Mouse (Mus musculus) E14TG2a.4 (cell line): ENCODE measurements around the gene Pitpnm1.
A peak's percentile ranks its signal among the peaks of the same experiment; 100 is the strongest.
"Not testable (repeated sequence)": the region's sequence is repeated elsewhere in the genome, so short reads cannot be mapped to it uniquely, and the experiment has no call there.

ENCODE experiments used
- H3K27me3 ChIP-seq: 2 replicates; pipeline ENCODE4 v1.6.1; 2014; ENCODE audit warnings: low read length, control low read depth; ENCODE audit not compliant: insufficient read depth
- H3K36me3 ChIP-seq: 2 replicates; pipeline ENCODE4 v1.6.1; 2014; ENCODE audit warnings: low read length, control low read depth; ENCODE audit not compliant: insufficient read depth
- H3K4me1 ChIP-seq: replicated peaks from 2 replicates; pipeline ENCODE4 v1.6.1; 2014; ENCODE audit warnings: low read depth, low read length, control low read depth
- H3K4me3 ChIP-seq: replicated peaks from 2 replicates; pipeline ENCODE4 v1.5.1; 2014; ENCODE audit warnings: mild to moderate bottlenecking, low read length
- H3K9me3 ChIP-seq: 2 replicates; pipeline ENCODE4 v1.6.1; 2014; ENCODE audit warnings: low read length, control low read depth
- CTCF ChIP-seq: conservative IDR thresholded peaks from 2 replicates; pipeline ENCODE4 v1.5.1; 2014; ENCODE audit warnings: low read length
- NANOG ChIP-seq: IDR thresholded peaks from 2 replicates; pipeline ENCODE4 v1.6.1; 2014; ENCODE audit warnings: borderline replicate concordance, low read length, mixed read lengths
- POU5F1 ChIP-seq: IDR thresholded peaks from 2 replicates; pipeline ENCODE4 v1.6.1; 2014; ENCODE audit warnings: low read length, borderline replicate concordance

Pitpnm1 gene

GRCm38 (mm10) chr19:4066280-4066679 lies 33.5 kb upstream of the Pitpnm1 start:
- no peaks in the 10 kb centered on the region for H3K27me3 ChIP-seq
- no peak overlapping the region for H3K4me3 ChIP-seq
- H3K4me1 ChIP-seq, result peaks cover 21% of the 10 kb centered on the region
- TF ChIP-seq POU5F1, result no peak
- no peaks in the 10 kb centered on the region for H3K9me3 ChIP-seq
- no peaks in the 10 kb centered on the region for H3K36me3 ChIP-seq

- Histone ChIP-seq H3K36me3 (no peaks in the 10 kb centered on the region), H3K4me3 (no peak overlapping the region), H3K4me1 (peaks cover 21% of the 10 kb centered on the region), H3K27me3 (no peaks in the 10 kb centered on the region), H3K9me3 (no peaks in the 10 kb centered on the region)
- TF ChIP-seq POU5F1 (no peak), NANOG (no peak), CTCF (no peak)
Observed at GRCm38 (mm10) chr19:4066877-4067276, 32.9 kb upstream of the Pitpnm1 start.

- peaks cover 21% of the 10 kb centered on the region for H3K4me1 ChIP-seq
- not testable (repeated sequence) for H3K4me3 ChIP-seq, H3K27me3 ChIP-seq, H3K36me3 ChIP-seq, H3K9me3 ChIP-seq
Observed at GRCm38 (mm10) chr19:4068242-4068641, 31.6 kb upstream of the Pitpnm1 start.

DNA sequence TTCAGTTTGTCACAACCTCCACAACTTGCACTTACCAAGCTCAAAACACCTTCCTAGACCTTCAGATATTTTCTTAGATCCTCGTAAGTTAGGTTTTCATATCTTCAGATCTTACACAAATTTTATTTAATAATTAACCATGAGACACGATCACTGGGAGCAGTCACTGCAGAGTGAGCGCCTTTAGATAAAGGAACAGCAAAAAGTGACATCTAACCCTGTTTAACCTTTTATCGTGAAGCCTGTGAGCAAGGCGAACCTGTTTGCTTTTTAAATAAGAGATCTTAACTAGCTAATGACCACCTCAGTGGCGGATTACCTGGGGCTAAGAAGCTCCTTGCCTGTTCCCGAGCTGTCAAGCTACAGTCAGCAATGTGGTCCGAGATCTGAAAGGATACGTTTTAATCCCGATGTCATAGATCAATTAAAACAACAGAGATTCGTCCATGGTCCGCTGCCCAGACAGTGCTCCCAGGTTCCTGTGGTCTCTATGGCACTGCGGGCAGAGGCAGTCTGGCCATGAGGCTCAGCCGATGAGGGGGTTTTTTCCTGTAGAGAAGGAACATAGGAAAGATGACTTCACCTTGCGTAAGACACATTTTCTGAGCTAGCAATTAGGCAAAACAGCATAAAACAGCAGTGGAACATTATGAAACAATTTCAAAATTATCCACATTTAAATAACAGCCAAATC lies 30.9 kb upstream of the Pitpnm1 start:
- TF ChIP-seq NANOG (no peak), POU5F1 (no peak), CTCF (no peak)
- Histone ChIP-seq H3K27me3 (no peaks in the 10 kb centered on the region), H3K4me1 (peaks cover 21% of the 10 kb centered on the region), H3K9me3 (peaks cover 5% of the 10 kb centered on the region), H3K36me3 (no peaks in the 10 kb centered on the region), H3K4me3 (no peak overlapping the region)

DNA sequence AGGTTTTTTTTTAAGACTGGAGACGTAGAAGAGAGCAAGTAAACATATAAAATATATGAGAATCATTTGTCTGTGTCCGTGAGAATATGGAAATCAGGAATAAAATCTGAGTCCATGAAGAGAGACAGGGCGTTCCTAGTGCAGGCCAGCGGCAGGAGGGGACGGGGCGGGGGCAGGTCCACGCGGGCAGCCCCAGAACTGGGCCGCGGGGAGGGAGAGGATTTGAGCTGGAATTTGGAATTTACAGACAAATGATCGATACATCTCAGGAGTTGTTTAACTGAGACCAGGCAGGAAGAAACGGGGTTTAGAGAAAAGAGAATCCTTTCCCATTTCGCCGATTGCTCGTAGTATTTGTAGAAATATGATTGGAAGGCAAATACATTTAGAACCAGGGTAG lies 29.5 kb upstream of the Pitpnm1 start:
- Histone ChIP-seq H3K4me3 (0 out of 2 replicates have a peak overlapping the region, but pooled peaks have one; percentile 17), H3K9me3 (peaks cover 6% of the 10 kb centered on the region), H3K27me3 (no peaks in the 10 kb centered on the region), H3K4me1 (peaks cover 21% of the 10 kb centered on the region), H3K36me3 (no peaks in the 10 kb centered on the region)
- TF ChIP-seq NANOG (no peak), POU5F1 (no peak), CTCF (no peak)

DNA sequence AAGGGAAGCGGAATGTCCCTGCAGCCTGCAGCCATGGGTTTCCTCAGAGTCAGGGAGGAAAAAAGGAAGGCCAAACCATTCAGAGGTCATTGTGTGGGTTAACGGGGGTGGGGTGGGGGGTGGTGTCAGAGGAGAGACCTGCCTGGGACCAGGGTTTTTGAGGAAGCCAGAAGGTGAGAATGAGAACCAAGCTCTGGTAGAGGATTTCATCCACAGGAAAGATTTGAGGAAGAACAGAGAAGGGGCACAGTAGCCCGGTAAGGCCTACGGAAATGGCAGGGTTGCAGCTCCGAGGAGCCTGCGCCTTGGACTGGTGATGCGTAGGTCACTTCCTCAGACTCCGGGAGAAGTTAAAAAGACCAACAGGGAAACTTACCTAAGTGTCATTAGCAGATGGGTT lies 29.0 kb upstream of the Pitpnm1 start:
- peaks cover 10% of the 10 kb centered on the region for H3K9me3 ChIP-seq
- no peaks in the 10 kb centered on the region for H3K27me3 ChIP-seq
- TF ChIP-seq POU5F1, result no peak
- TF ChIP-seq CTCF, result no peak
- TF ChIP-seq NANOG, result no peak
- no peaks in the 10 kb centered on the region for H3K36me3 ChIP-seq
- peaks cover 21% of the 10 kb centered on the region for H3K4me1 ChIP-seq
- 0 out of 2 replicates have a peak overlapping the region, but pooled peaks have one; percentile 17 for H3K4me3 ChIP-seq

DNA sequence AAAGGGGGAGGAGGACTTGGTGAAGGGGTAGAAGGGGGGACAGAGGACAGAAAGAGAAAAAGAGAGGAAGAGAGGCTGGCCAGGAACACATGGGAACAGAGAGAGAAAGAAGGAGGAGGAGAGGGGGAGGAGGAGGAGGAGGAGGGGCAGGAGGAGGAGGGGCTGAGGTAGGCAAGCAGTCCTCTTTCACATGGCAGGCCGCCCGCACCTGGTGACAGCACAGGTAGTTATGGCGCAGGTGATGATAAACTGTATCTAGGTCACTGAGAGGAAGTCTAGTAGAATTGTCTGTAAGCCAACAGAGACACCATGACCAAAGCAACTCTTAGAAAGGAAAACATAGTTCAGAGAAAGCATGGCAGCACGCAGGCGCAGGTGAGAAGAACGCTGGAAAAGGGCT lies 28.4 kb upstream of the Pitpnm1 start:
- Histone ChIP-seq H3K9me3 (peaks cover 13% of the 10 kb centered on the region), H3K27me3 (no peaks in the 10 kb centered on the region), H3K36me3 (no peaks in the 10 kb centered on the region), H3K4me3 (no peak overlapping the region), H3K4me1 (peaks cover 21% of the 10 kb centered on the region)
- no peak for TF ChIP-seq CTCF
- TF ChIP-seq NANOG, result no peak
- no peak for TF ChIP-seq POU5F1

GRCm38 (mm10) chr19:4072706-4073424 lies 26.9 kb upstream of the Pitpnm1 start:
- Histone ChIP-seq H3K4me1 (peaks cover 15% of the 10 kb centered on the region), H3K36me3 (no peaks in the 10 kb centered on the region), H3K27me3 (no peaks in the 10 kb centered on the region), H3K4me3 (no peak overlapping the region), H3K9me3 (peaks cover 16% of the 10 kb centered on the region)
- TF ChIP-seq CTCF (no peak), POU5F1 (no peak), NANOG (no peak)

GRCm38 (mm10) chr19:4075531-4075930 lies 24.3 kb upstream of the Pitpnm1 start:
- no peak overlapping the region for H3K4me3 ChIP-seq
- no peaks in the 10 kb centered on the region for H3K36me3 ChIP-seq
- H3K4me1 ChIP-seq, result peaks cover 7% of the 10 kb centered on the region
- peaks cover 4% of the 10 kb centered on the region; the same call in 1 of the 2 replicates for H3K27me3 ChIP-seq
- TF ChIP-seq CTCF, result no peak
- TF ChIP-seq POU5F1, result no peak
- no peak for TF ChIP-seq NANOG
- peaks cover 16% of the 10 kb centered on the region for H3K9me3 ChIP-seq
